Mouse (Mus musculus): ENCODE results near the gene Ndufaf7.

The Ndufaf7 gene

DNA sequence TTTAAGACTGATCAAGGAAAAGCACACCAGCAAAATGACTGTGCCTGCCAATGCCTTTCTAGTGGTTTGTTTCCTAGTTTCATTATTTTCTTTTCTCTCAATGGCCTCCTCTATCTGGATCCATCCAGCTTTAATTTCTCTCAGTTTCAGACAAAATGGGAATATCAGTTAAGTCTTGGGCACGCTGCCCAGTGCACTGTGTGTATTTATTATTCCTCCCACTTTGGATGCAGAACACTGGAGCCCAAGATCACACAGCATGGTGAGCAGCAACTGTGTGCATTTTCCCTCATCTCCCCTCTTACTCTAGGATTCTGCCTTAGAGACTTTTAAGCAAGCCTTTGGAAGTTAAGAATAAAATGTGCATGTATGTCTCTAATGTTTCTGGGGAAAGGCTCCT is 27.5 kb downstream of the Ndufaf7 start:
- DNase-seq (ENCODE audit: low spot score in 2 of 2), result no peak

DNA sequence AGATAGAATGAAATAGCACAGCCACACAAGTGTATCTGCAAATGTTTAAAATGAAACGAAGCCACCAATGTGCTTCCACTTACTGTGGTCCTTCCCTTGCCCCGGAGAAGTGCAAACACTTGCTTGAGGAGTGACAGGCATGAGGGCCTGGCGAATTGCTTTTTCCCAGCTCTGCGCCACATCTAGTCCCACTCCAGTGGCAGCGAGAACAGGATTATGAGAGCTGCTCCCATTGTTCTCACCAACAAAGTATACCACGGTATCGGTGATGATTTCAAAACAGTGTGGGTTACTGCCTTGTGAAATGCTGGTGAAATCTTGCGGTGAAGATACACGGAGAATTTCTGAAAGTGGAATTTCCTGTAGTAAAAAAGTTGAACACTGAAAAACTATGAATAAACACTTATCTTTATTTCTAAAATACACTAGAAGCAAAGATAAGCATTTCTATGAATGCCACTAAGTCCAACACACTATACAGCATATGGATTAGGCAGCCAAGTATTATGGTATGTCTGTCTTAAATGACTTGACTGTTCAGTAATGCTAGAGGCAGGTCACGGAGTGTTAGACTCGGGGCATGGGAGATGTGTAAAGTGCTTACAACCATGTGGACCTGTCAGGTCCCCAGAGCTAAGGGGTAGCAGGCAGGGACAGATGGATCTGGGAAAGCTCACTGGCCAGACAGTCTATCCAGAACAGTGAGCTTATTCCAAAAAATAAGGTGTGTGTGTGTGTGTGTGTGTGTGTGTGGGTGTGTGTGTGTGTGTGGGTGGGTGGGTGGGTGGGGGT is 29.4 kb downstream of the Ndufaf7 start:
- DNase-seq (ENCODE audit: low spot score in 2 of 2), result no peak

DNA sequence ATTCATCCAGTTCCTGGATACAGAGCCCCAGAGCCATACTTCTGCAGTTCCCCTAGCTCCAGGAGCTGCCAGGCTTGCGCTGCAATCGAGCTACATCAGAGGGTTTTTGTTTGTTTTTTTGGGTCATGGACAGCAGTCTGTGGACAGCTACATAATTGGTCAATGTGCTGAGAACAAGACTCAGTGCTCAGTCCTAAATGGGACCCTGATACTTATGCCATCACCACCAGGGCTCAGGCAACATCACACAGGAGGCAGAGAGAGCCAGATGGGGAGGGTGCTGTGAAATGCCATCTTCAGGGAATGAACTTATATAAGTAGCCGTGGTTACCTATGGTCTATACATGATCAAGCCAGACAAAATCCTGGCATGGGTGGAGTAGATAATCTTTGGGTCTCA is 31.6 kb downstream of the Ndufaf7 start:
- DNase-seq (ENCODE audit: low spot score in 2 of 2), result no peak

DNA sequence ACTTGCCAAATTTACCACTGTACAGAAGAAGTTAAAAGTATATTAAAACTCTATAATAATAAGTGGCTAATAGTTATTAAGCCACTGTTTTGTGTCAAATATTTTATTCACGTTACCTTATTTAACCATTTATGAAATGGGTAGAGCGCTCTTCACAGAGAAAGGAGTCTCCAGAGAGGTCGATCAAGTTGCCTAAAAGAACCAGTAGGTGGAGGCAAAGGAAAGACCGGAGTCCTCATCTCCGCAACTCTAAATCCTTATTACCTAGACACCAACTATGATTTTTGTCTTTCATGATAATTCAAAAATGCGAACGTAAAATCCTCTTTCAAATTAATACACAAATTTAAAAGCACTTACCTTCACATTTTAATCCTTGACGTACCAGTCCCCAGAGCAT is 46.2 kb downstream of the Ndufaf7 start:
- no peak for DNase-seq (ENCODE audit: low spot score in 2 of 2)

DNA sequence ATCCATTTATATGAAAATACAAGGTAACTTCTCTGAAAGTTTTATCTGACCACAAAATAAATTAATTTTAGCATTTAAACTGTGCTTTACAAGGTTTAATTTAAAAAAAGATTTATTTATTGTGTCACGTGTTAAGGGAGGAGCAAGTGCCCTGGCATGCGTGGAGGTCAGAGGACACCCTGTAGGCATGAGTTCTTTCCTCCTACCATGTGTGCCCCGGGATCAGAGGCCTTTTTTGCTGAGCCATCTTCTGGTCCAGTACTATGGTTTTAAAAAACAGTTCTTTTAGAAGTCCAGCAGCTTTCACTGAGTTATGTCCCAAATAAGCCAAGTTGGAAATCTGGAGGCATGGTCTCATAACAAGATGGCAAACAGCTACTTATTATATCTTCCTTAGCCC is 46.8 kb downstream of the Ndufaf7 start:
- DNase-seq (ENCODE audit: low spot score in 2 of 2), result no peak

DNA sequence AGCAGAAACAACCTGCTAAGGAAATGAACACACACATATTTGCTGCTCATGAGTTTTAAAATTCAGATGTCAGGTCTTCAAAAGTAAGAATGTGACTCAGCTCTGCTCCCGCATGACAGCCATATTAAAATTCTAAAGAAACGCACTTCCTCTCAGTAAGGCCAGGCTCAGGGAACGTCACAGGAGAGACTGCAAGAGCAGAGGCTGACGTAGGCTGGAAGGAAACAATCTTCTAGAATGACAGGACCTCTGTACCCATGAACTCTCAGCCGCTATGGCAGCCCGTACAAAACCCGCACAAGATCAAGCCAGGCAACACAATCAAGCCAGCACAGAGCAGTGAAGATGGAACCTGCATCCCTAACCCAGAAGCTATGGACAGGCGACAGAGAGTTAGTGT is 52.1 kb downstream of the Ndufaf7 start:
- no peak for DNase-seq (ENCODE audit: low spot score in 2 of 2)

DNA sequence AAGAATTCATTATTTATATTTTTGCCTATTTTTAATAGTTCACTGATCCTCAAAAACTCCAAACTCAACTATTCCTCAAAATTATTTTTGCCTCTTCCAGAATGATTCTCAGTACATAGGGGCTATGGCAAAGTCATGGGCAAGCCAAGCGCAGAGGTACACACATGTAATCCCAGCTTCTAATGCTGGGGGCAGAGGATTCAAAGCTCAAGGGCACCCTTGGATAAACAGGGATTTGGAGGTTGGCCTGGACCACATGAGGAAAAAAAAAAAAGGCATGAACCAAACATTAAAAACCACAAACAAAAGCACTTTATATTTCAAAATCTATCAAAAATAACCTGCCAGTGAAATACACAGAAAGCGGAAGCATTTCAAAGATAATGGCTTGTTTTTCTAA is 54.6 kb downstream of the Ndufaf7 start:
- no peak for DNase-seq (ENCODE audit: low spot score in 2 of 2)

DNA sequence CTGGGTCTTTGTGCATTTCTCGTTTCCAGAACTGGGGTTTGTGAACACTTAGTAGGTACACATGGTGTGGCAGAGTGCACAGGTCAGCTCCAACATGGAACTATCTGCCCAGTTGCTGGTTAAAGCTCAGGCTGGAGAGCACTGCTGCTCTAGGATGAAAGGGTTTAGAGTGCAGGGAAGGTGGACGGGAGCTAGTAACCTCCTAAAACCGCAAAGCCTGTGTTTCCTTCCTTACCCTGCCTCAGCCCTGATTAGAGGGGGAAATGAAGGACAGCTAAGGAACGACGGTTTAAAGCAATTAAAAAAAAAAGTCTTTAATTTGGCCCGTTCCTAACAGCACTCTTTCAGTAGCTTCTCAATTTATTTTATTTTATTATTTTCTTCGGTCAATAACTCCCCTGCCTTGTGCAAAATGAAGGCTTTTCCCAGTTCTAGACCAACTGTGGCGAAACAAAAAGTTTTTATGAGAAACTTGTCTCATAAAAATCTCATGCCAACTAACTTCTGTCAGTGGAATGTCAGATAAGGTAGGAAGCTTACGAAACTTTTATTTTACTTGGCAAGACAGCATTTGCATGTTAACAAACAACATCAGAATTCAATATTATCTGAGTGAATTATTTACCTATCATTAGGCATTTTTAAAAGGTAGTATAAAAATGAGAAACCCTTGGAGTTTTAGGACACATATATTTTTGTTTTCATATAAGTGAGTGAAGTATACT is 55.5 kb downstream of the Ndufaf7 start:
- DNase-seq (ENCODE audit: low spot score in 2 of 2), result no peak

DNA sequence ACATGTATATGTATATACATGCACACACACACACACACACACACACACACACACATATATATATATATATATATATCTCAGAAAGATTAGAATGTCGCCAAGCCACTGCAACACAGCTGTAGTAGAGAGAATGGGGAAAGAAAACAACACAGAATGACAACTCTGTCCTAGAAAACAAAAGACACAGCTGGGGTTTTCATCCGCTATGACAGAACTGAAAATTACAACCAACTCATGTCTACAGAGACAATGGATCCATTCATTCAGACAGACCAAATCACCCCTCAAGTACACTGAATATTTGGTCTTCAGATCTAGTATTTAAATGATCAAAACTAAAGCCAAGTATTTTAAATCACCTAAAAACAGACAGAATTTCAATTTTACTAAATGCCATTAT is 56.7 kb downstream of the Ndufaf7 start:
- no peak for DNase-seq (ENCODE audit: low spot score in 2 of 2)

DNA sequence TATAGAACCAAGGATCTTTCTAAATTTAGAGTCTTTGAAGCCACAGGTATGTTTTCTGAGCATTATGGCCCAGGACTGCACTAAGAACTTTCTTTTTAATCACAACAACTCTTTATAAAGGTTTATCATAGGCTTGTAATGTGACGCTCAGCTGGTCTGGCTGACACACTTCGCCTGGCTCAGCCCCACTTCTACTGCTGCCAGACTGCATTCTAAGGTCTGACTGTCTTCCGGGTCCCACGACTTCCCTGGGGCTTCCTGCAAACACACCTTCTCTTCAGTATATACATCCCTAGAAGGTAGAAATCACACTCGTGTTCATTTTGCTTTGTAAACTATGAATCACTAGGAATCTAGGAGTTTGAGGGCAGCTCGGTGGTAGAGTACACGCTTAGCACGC is 57.4 kb downstream of the Ndufaf7 start:
- DNase-seq (ENCODE audit: low spot score in 2 of 2), result no peak

DNA sequence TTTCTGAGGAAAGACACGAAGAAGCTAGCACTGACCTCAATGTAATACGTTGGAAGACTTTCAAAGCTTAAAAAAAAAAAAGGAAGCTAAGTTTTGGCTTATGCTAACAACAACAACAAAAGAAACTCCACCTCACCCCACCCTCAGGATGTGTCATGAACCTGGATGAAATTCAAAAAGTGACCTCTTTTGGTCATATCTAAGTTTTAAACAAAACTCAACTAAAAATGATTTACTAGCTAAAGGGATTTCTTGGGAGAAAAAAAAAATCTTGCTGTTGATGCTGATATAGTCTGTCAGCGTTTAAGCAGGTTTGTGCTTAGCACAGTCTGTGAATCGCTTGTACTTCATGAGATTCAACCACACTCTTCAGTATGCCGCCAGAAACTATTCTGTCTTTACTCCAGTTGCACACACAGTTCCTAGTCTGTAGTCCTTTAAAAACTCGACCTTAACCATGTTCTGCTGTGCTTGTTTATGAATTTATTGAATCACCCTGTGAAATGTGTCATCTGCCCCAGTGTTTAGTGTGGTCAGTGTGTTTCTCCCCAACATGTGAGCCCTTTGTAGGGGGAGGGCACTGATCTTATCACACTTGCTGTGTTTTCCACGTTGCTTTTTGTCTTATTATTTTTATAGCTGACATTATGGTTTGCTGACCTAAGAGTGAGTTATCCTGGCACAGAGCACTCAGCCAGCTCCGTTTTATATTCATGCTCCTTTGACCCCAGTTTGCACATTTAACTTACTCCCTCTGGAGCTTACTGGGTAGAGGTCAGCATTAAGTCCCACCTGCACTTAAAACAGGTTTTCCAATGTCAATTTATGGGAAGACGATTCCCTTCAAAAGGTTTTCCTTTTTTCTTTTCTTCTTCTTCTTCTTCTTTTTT is 58.2 kb downstream of the Ndufaf7 start:
- DNase-seq (ENCODE audit: low spot score in 2 of 2), result no peak
